Mouse (Mus musculus): Measurements from ENCODE around the gene Bcl2a1b.
"Not testable (repeated sequence)": the region's sequence is repeated elsewhere in the genome, so short reads cannot be mapped to it uniquely, and the experiment has no call there.

DNA sequence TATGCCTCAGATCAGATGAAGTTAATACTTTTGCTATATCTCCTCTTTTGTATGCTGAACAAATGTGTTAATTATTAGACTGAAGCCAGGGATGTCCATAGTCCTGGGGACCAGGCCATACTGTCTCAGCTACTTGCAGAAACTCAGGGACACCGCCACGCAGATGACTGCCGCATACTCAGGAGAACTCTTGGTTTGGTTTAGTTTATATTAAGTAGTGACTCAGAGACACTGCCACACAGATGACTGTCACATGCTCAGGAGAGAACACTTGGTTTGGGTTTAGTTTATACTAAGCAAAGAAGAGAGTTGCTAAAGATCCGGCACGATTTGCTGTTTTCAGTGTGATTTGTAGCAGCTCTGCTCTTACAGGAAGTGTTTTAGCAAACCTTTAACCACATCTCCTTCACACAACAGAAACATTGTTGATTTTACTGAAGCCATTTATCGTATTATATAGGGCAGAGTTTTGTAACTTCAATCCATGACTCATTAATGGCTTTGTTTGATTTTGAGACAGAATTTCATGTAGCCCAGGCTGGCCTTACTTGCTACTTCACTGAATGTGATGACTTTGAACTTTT, 21.8 kb downstream of the Bcl2a1b start:
- not testable (repeated sequence) for TF ChIP-seq CTCF (IDR thresholded peaks at IDR 0.05; ENCODE audit: low read depth, low read length); GATA1 (IDR thresholded peaks at IDR 0.05; ENCODE audit: borderline replicate concordance, low read length)

Data from G1E (cell line).